Mouse (Mus musculus): ENCODE results near the gene Etnppl. TPM values are rescaled to one million over a fixed set of nuclear protein-coding genes. Genes with fewer than 3 reads are reported as not detected.

Etnppl gene
- polyA plus RNA-seq, 3 experiments from 2014 or later = 0.27 TPM; not detected in 2

- ATAC-seq = no peak
Observed at GRCm38 (mm10) chr3:130677671-130678460, 60.6 kb downstream of the Etnppl start.

- ATAC-seq = no peak
Observed at GRCm38 (mm10) chr3:130681226-130681625, 64.0 kb downstream of the Etnppl start.

GRCm38 (mm10) chr3:130682183-130682582, 64.9 kb downstream of the Etnppl start:
- no peak for ATAC-seq

- ATAC-seq = no peak
Observed at GRCm38 (mm10) chr3:130683836-130684235, 66.6 kb downstream of the Etnppl start.

- ATAC-seq = no peak
Observed at GRCm38 (mm10) chr3:130684276-130685013, 67.2 kb downstream of the Etnppl start.

- no peak for ATAC-seq
Observed at GRCm38 (mm10) chr3:130685014-130685366, 67.7 kb downstream of the Etnppl start.

- ATAC-seq = no peak
Observed at GRCm38 (mm10) chr3:130687051-130687450, 69.8 kb downstream of the Etnppl start.

Other genes starting within 250 kb of the Etnppl start
- 100 to 1,000 TPM; 188 to 262 (median 188) TPM for gene Ostc, start 92.0 kb downstream of the Etnppl start, polyA plus RNA-seq (2017; shearing (Covaris generic))
- gene Rpl34, start 113.0 kb downstream of the Etnppl start, polyA plus RNA-seq (2017; shearing (Covaris generic)) = 1,000 to 10,000 TPM; 1,409 to 2,029 (median 2,022) TPM